Mouse (Mus musculus) embryonic fibroblast, embryonic 13.5 days (primary cell): ENCODE data around the gene Fads2.

Experiments
- CTCF ChIP-seq: IDR thresholded peaks from 2 replicates; pipeline ENCODE4 v1.5.1; 2011; ENCODE audit warnings: mild to moderate bottlenecking, control low read depth, low read length, moderate library complexity, borderline replicate concordance; ENCODE audit not compliant: insufficient read depth
- POLR2A ChIP-seq: IDR thresholded peaks from 2 replicates; pipeline ENCODE4 v1.6.1; 2011; ENCODE audit warnings: low read depth, mild to moderate bottlenecking, control low read depth, low read length, moderate library complexity

DNA sequence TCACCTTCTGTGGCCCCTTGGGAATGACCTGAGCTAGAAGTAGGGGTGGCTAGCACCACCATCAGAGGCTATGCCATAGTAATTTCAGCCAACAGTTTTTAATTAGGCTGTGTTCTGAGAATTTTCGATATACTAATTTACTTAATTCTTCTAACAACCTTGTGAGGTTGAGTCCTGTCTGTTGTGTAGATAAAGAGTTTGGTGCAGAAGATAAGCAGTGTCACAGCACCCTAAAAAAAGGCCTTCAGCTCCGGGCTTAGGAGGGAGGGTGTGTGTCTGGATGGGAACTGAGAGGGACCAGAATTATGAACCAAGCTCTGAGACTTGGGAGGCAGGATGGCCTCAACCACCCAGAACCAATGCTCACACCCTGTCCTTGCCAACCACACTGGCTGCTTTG, 55.8 kb downstream of the Fads2 start:
- TF ChIP-seq CTCF (no peak), POLR2A (no peak)
